ENCODE assay signal across 11 mouse cellular contexts in the genomic region with DNA sequence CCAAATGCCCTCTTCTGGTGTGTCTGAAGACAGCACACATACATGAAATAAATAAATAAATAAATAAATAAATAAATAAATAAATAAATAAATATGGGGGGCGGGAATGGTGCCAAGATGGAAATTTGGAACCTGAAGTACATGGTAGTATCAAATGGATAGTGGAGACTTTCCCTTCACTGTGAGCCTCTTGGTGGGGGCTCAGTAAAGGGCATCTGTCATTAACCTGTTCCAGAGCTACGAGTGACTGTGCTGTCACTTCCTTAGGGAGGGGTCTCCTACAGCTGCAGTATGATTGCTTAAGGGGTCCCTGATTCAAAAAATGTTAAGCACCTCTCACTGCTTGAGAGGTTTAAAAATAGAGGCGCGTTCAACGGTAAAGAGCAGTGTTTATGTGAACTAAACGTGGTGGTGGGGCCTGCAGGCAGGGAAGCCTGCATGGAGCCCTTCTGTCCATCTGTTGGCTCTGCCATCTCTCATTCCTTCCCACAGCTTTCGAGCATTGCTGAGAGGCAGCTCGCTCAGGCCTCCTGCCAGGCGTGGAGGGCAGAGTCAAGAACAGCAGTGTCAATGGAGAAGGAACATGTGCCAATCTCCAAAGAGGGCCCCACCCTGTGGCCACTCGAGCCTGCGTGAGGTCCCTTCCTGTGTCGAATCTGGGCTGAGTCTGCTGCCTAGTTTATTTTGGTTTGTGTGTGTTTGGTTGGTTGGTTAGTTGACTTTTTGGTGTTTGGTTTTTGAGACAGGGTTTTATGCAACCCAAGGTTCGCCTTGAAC. TPM values are rescaled to one million over a fixed set of nuclear protein-coding genes. Genes with fewer than 3 reads are reported as not detected.
DNase-seq lines count a peak whose midpoint lies in the region; ATAC-seq and TF ChIP-seq lines count a peak whose summit lies in the region.
"Had no signal": no experiment of that assay in that cellular context is flagged by ENCODE, and none has a peak within 500 bp of the region (broad histone marks: within the 10 kb centered on the region; RNA-seq: fewer than 3 reads in every experiment).

No protein-coding gene starts in this region.

- no peaks in the 10 kb centered on the region for H3K27me3 ChIP-seq in heart, embryonic 15.5 days
- H3K27me3 ChIP-seq in lung, postnatal 0 days (replicated peaks; ENCODE audit: insufficient read depth, low read length) = no peaks in the 10 kb centered on the region

- H3K27ac ChIP-seq in heart, embryonic 15.5 days = peak overlapping the region; percentile 82
- H3K27ac ChIP-seq in lung, postnatal 0 days (ENCODE audit: low read length) = no peak overlapping the region
- H3K27ac ChIP-seq: liver, embryonic 15.5 days had no signal

- no peak overlapping the region for H3K9ac ChIP-seq in heart, embryonic 15.5 days
- H3K9ac ChIP-seq in lung, postnatal 0 days (replicated peaks; ENCODE audit: low read depth) = no peak overlapping the region
- H3K9ac ChIP-seq: forebrain, postnatal 0 days; liver, embryonic 15.5 days had no signal

- TF ChIP-seq CTCF in lung, postnatal 0 days (IDR thresholded peaks at IDR 0.05) = peak; percentile 31

- 0 out of 2 replicates have a peak, but pooled peaks have one; percentile 6 for TF ChIP-seq EP300 in lung, postnatal 0 days (IDR thresholded peaks at IDR 0.05)

- intact Hi-C loops in gastrocnemius, postnatal 14 days (cut with DNase I; ENCODE audit: low total_unique reads) = no loop called here

- peak; percentile 35 for DNase-seq in gastrocnemius, postnatal 14 days
- no peak for DNase-seq in gastrocnemius, adult 8-10 months (ENCODE audit: low spot score in 2 of 2)
- DNase-seq in cerebellum, adult 8-10 months = peak; percentile 88
- DNase-seq in lung, postnatal 0 days (ENCODE audit: low spot score) = peak; percentile 80
- DNase-seq in urinary bladder, postnatal 14 days (ENCODE audit: low spot score) = no peak
- no peak for DNase-seq in frontal cortex, postnatal 10 days (ENCODE audit: low spot score in 2 of 2)
- no peak for DNase-seq in testis, postnatal 10 days (ENCODE audit: low spot score)
- DNase-seq: forebrain, postnatal 0 days; kidney, adult 11 months had no signal

- WGBS in heart, embryonic 15.5 days = 37% methylated on average over 13 of the region's 13 CpGs
- WGBS in lung, postnatal 0 days = 37% methylated on average over 13 of the region's 13 CpGs

- no peaks in the 10 kb centered on the region for H3K9me3 ChIP-seq in heart, embryonic 15.5 days (replicated peaks)
- no peaks in the 10 kb centered on the region for H3K9me3 ChIP-seq in lung, postnatal 0 days (ENCODE audit: low read length)
- H3K9me3 ChIP-seq: liver, embryonic 15.5 days had no signal

- H3K4me3 ChIP-seq in heart, embryonic 15.5 days = no peak overlapping the region
- no peak overlapping the region for H3K4me3 ChIP-seq in lung, postnatal 0 days (ENCODE audit: low read depth, low read length)
- H3K4me3 ChIP-seq: liver, embryonic 15.5 days had no signal

- peaks cover 42% of the 10 kb centered on the region for H3K4me1 ChIP-seq in heart, embryonic 15.5 days (replicated peaks)
- H3K4me1 ChIP-seq in lung, postnatal 0 days (ENCODE audit: insufficient read depth, low read depth, low read length) = peaks cover 11% of the 10 kb centered on the region; the same call in 1 of the 2 replicates

- peak; percentile 64 for ATAC-seq in heart, embryonic 15.5 days (replicated peaks; ENCODE audit: insufficient number of reproducible peaks, insufficient read depth, low FRiP score, low read depth)
- peak; percentile 91 for ATAC-seq in lung, postnatal 0 days
- ATAC-seq: forebrain, postnatal 0 days had no signal

- H3K36me3 ChIP-seq in heart, embryonic 15.5 days = no peaks in the 10 kb centered on the region
- no peaks in the 10 kb centered on the region for H3K36me3 ChIP-seq in lung, postnatal 0 days (ENCODE audit: insufficient read depth, low read length)
- H3K36me3 ChIP-seq: liver, embryonic 15.5 days had no signal

- 0 out of 2 replicates have a peak overlapping the region, but pooled peaks have one; percentile 3 for H3K4me2 ChIP-seq in heart, embryonic 15.5 days
- no peak overlapping the region for H3K4me2 ChIP-seq in lung, postnatal 0 days (replicated peaks; ENCODE audit: low read depth, low read length)
- H3K4me2 ChIP-seq: liver, embryonic 15.5 days had no signal

RNA-seq across cellular contexts. Expression of a gene that starts 46.8 kb away (rescaled TPM):
- 1 to 10 TPM; 2.1 to 3.0 TPM for total RNA-seq in gastrocnemius, postnatal 14 days (2021)
- total RNA-seq in gastrocnemius, adult 8-10 months (2022) = 1 to 10 TPM in 1 of 4 experiments, under 1 TPM in 3; 0.63 to 1.3 (median 0.94) TPM
- polyA plus RNA-seq in heart, embryonic 15.5 days (2015; fragmentation: Nextera tagmentation; extraction: Ambion mirVana) = 12.4 and 13.1 TPM in 2 replicates
- polyA plus RNA-seq in lung, postnatal 0 days (2015; fragmentation: Nextera tagmentation; extraction: Ambion mirVana) = 3.6 and 4.3 TPM in 2 replicates

RNA-seq across cellular contexts. Expression of a gene that starts 49.3 kb away (rescaled TPM):
- total RNA-seq in gastrocnemius, postnatal 14 days (2021) = 1 to 10 TPM; 6.6 to 6.9 TPM
- total RNA-seq in gastrocnemius, adult 8-10 months (2022) = 1 to 10 TPM; 4.2 to 6.9 (median 5.4) TPM
- polyA plus RNA-seq in heart, embryonic 15.5 days (2015; fragmentation: Nextera tagmentation; extraction: Ambion mirVana) = 17.2 and 20.5 TPM in 2 replicates
- polyA plus RNA-seq in lung, postnatal 0 days (2015; fragmentation: Nextera tagmentation; extraction: Ambion mirVana) = 11.3 and 14.8 TPM in 2 replicates

Comparison
In these comparisons a context has a peak if more than half of its experiments do, and no peak if none do; other contexts are left out.
1. DNase-seq: peak in gastrocnemius, postnatal 14 days (single experiment), cerebellum, adult 8-10 months (single experiment) and lung, postnatal 0 days (single experiment); none in gastrocnemius, adult 8-10 months (0 of 2), urinary bladder, postnatal 14 days (single experiment), frontal cortex, postnatal 10 days (0 of 2) and testis, postnatal 10 days (single experiment).